Mouse (Mus musculus) cerebellum, adult 2 months (tissue): ENCODE results near the gene Traf1.

Experiments
- CTCF ChIP-seq: fragments of 200-500 bp; IDR thresholded peaks from 2 replicates; pipeline ENCODE4 v1.5.1; 2011; ENCODE audit warnings: low read depth, mild to moderate bottlenecking, control low read depth, low read length, moderate library complexity, borderline replicate concordance; ENCODE audit not compliant: insufficient read depth
- POLR2A ChIP-seq: fragments of 200-500 bp; IDR thresholded peaks from 2 replicates; pipeline ENCODE4 v1.6.1; 2011; ENCODE audit warnings: low read length, control low read depth, borderline replicate concordance; ENCODE audit not compliant: insufficient read depth

GRCm38 (mm10) chr2:34951469-34951868 lies 10.1 kb downstream of the Traf1 start:
- TF ChIP-seq CTCF (no peak), POLR2A (no peak)
